Mouse (Mus musculus) bone marrow, adult 2 months (tissue): ENCODE measurements at regions not wholly inside any gene's neighbourhood (a gene's known extent, or its start where the extent isn't known, plus 50 kb on each side); places are given as distances from the start of the nearest gene placed in this dataset.

Experiments used
- CTCF ChIP-seq: fragments of 200-500 bp; IDR thresholded peaks from 2 replicates; pipeline ENCODE4 v1.5.1; 2011; ENCODE audit warnings: low read length, control low read depth; ENCODE audit not compliant: control insufficient read depth, insufficient read depth
- POLR2A ChIP-seq: fragments of 200-500 bp; IDR thresholded peaks from 2 replicates; pipeline ENCODE4 v1.6.1; 2011; ENCODE audit warnings: low read depth, mild to moderate bottlenecking, control low read depth, low read length, borderline replicate concordance; ENCODE audit not compliant: control insufficient read depth

- TF ChIP-seq CTCF: no peak
- no peak for TF ChIP-seq POLR2A
Measured at GRCm38 (mm10) chr9:120758003-120758402, 171.0 kb upstream of the Ctnnb1 start.
